Mouse (Mus musculus) CH12.LX (cell line): ENCODE data around the gene Gm37240. TPM values are rescaled to one million over a fixed set of nuclear protein-coding genes. Genes with fewer than 3 reads are reported as not detected.

Experiments
- DNase-seq: peaks from one replicate; pipeline ENCODE4 v3.0.0-alpha.2; 2013; ENCODE audit errors: extremely low read depth
- H3K27ac ChIP-seq: 2 replicates; pipeline ENCODE4 v1.5.1; 2012; ENCODE audit warnings: low read depth, mild to moderate bottlenecking, control low read depth, moderate library complexity; ENCODE audit not compliant: insufficient read depth
- H3K27me3 ChIP-seq: replicated peaks from 2 replicates; pipeline ENCODE3; 2012; ENCODE audit warnings: inconsistent platforms
- H3K36me3 ChIP-seq, 2 experiments: replicated peaks in 1 of 2; 2 replicates each; pipeline versions ENCODE3 to v1.6.1; 2012; ENCODE audit warnings: inconsistent platforms in 1 of 2, low read length in 1 of 2, mild to moderate bottlenecking in 1 of 2, mixed read lengths in 1 of 2, moderate library complexity in 1 of 2; ENCODE audit not compliant: control insufficient read depth in 1 of 2, insufficient read depth in 1 of 2
- H3K4me1 ChIP-seq, 2 experiments: 2 replicates each; pipeline ENCODE4 v1.6.1; 2012; ENCODE audit warnings: inconsistent platforms in 1 of 2, moderate library complexity in 1 of 2; ENCODE audit not compliant: insufficient read depth in 2 of 2, control insufficient read depth in 1 of 2
- H3K4me2 ChIP-seq: 2 replicates; pipeline ENCODE4 v1.6.1; 2012; ENCODE audit warnings: low read depth, mild to moderate bottlenecking, control low read depth; ENCODE audit not compliant: poor library complexity, insufficient read depth, severe bottlenecking
- H3K4me3 ChIP-seq, 3 experiments: fragments of 150-350 bp in 1 of 3; sonication (generic) in 1 of 3; replicated peaks in 1 of 3; 2 replicates each; pipeline versions ENCODE3 to v1.5.1; 2011 to 2012; ENCODE audit warnings: low read depth in 2 of 3, low read length in 2 of 3, mild to moderate bottlenecking in 2 of 3, moderate library complexity in 2 of 3, control low read depth in 1 of 3, improper control_type of control experiment in 1 of 3, inconsistent platforms in 1 of 3, mixed read lengths in 1 of 3; ENCODE audit not compliant: poor library complexity in 1 of 3
- H3K79me2 ChIP-seq: replicated peaks from 2 replicates; pipeline ENCODE4 v1.6.1; 2012; ENCODE audit warnings: mild to moderate bottlenecking, moderate library complexity; ENCODE audit not compliant: control insufficient read depth, poor library complexity, insufficient read depth, severe bottlenecking; ENCODE audit errors: extremely low read depth
- H3K9ac ChIP-seq: 2 replicates; pipeline ENCODE4 v1.6.1; 2012; ENCODE audit warnings: low read depth, mild to moderate bottlenecking, control low read depth, moderate library complexity; ENCODE audit not compliant: insufficient read depth
- H3K9me3 ChIP-seq: replicated peaks from 2 replicates; pipeline ENCODE3; 2012; ENCODE audit warnings: low read length, inconsistent platforms, mixed read lengths
- CHD1 ChIP-seq: IDR thresholded peaks from 2 replicates; pipeline ENCODE4 v1.6.1; 2012; ENCODE audit warnings: low read depth, low read length, improper control_type of control experiment, inconsistent platforms
- CTCF ChIP-seq, 2 experiments: IDR thresholded peaks in 1 of 2; conservative IDR thresholded peaks in 1 of 2; 2 replicates each; pipeline ENCODE4 v1.5.1; 2011 to 2012; ENCODE audit warnings: low read depth in 2 of 2, low read length in 2 of 2, improper control_type of control experiment in 1 of 2, inconsistent platforms in 1 of 2, mild to moderate bottlenecking in 1 of 2, moderate library complexity in 1 of 2
- ELF1 ChIP-seq: IDR thresholded peaks from 2 replicates; pipeline ENCODE4 v1.6.1; 2014; ENCODE audit warnings: low read depth, mild to moderate bottlenecking, inconsistent platforms, low read length, improper control_type of control experiment
- GABPA ChIP-seq: IDR thresholded peaks from 2 replicates; pipeline ENCODE4 v1.6.1; 2012; ENCODE audit warnings: low read depth, low read length, improper control_type of control experiment, inconsistent platforms; ENCODE audit not compliant: insufficient replicate concordance
- JUN ChIP-seq: IDR thresholded peaks from 2 replicates; pipeline ENCODE4 v1.6.1; 2011; ENCODE audit warnings: low read depth, mild to moderate bottlenecking, low read length, improper control_type of control experiment, moderate library complexity; ENCODE audit not compliant: insufficient read depth
- JUND ChIP-seq: conservative IDR thresholded peaks from 2 replicates; pipeline ENCODE4 v1.6.1; 2011; ENCODE audit warnings: low read depth, low read length, improper control_type of control experiment
- MAFK ChIP-seq: IDR thresholded peaks from 2 replicates; pipeline ENCODE4 v1.6.1; 2011; ENCODE audit warnings: low read length, improper control_type of control experiment; ENCODE audit not compliant: insufficient replicate concordance
- MAX ChIP-seq: IDR thresholded peaks from 2 replicates; pipeline ENCODE4 v1.6.1; 2011; ENCODE audit warnings: low read length, improper control_type of control experiment
- MAZ ChIP-seq: IDR thresholded peaks from 2 replicates; pipeline ENCODE4 v1.6.1; 2012; ENCODE audit warnings: low read depth, mild to moderate bottlenecking, inconsistent platforms, low read length, improper control_type of control experiment, moderate library complexity
- MEF2A ChIP-seq: IDR thresholded peaks from 2 replicates; pipeline ENCODE4 v1.6.1; 2014; ENCODE audit warnings: low read depth, mild to moderate bottlenecking, inconsistent platforms, low read length, improper control_type of control experiment, borderline replicate concordance
- MXI1 ChIP-seq: IDR thresholded peaks from 2 replicates; pipeline ENCODE4 v1.6.1; 2011; ENCODE audit warnings: mild to moderate bottlenecking, low read depth, low read length, improper control_type of control experiment
- NELFE ChIP-seq: IDR thresholded peaks from 2 replicates; pipeline ENCODE4 v1.6.1; 2011; ENCODE audit warnings: low read depth, low read length, improper control_type of control experiment
- POLR2A ChIP-seq: IDR thresholded peaks from 2 replicates; pipeline ENCODE4 v1.6.1; 2011; ENCODE audit warnings: low read depth, mild to moderate bottlenecking, improper control_type of control experiment, low read length
- SIN3A ChIP-seq: IDR thresholded peaks from 2 replicates; pipeline ENCODE4 v1.6.1; 2012; ENCODE audit warnings: low read length, improper control_type of control experiment, inconsistent platforms
- TBP ChIP-seq: conservative IDR thresholded peaks from 2 replicates; pipeline ENCODE4 v1.6.1; 2011; ENCODE audit warnings: low read depth, low read length, improper control_type of control experiment
- TCF12 ChIP-seq: IDR thresholded peaks from 2 replicates; pipeline ENCODE4 v1.6.1; 2014; ENCODE audit warnings: low read depth, mild to moderate bottlenecking, inconsistent platforms, low read length, improper control_type of control experiment
- UBTF ChIP-seq: IDR thresholded peaks from 2 replicates; pipeline ENCODE4 v1.6.1; 2012; ENCODE audit warnings: low read depth, mild to moderate bottlenecking, inconsistent platforms, low read length, improper control_type of control experiment, moderate library complexity
- ZKSCAN1 ChIP-seq: IDR thresholded peaks from 2 replicates; pipeline ENCODE4 v1.6.1; 2012; ENCODE audit warnings: low read depth, inconsistent platforms, low read length, improper control_type of control experiment, borderline replicate concordance
- ZMIZ1 ChIP-seq: IDR thresholded peaks from 2 replicates; pipeline ENCODE4 v1.6.1; 2012; ENCODE audit warnings: low read depth, mild to moderate bottlenecking, inconsistent platforms, low read length, improper control_type of control experiment
- ZNF384 ChIP-seq: IDR thresholded peaks from 2 replicates; pipeline ENCODE4 v1.6.1; 2012; ENCODE audit warnings: low read depth, low read length, improper control_type of control experiment, inconsistent platforms
- dilution Hi-C: fragments of 300-500 bp; cut with MboI; formaldehyde crosslinking; loops from 2 replicates; pipeline ENCODE4 v1.14.3; 2020; ENCODE audit warnings: low sequenced_read_pairs; ENCODE audit not compliant: extremely low pct_unique_long_range_greater_than_20kb, extremely low pct_ligation_motif_present
- in situ Hi-C: fragments of 300-500 bp; cut with MboI; formaldehyde crosslinking; loops from 3 replicates; pipeline ENCODE4 v1.14.3; 2019; ENCODE audit warnings: low sequenced_read_pairs, low pct_ligation_motif_present, low pct_unique_long_range_greater_than_20kb, mixed read lengths
- polyA plus RNA-seq: library from polyadenylated mRNA; unstranded; fragments of >175 nt; gene quantifications from 2 replicates; pipeline ENCODE4 v1.2.1, GENCODE M21; 2012; ENCODE audit warnings: low read depth; ENCODE audit not compliant: insufficient read length
- total RNA-seq, 2 experiments: library from RNA; depleted of rRNA; stranded (reverse); fragments of 300-350 nt in 1 of 2; fragments of >200 nt in 1 of 2; gene quantifications; 2 replicates each; pipeline ENCODE4 v1.2.3; 2012 to 2014

Gene Gm37240
- total and polyA plus RNA-seq, 3 experiments: 0.08 to 0.19 (median 0.14) TPM

DNA sequence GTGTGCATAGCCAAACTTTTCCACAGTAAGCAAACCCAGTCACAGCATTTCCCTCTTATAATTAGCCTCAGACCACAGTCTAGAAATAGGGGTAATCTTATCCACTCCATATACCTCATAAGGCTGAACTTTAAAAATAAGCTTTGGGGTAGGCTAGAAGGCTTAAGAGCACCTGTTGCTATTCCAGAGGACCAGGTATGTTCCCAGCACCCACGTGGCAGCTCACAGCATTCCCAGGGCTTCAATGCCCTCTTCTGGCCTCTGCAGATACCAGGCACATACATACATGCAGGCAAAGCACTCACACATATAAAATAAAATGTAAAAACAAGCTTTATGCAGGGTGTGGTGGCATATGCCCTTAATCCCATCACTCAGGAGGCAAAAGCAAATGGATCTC, 53.7 kb downstream of the Gm37240 start:
- in situ Hi-C loops: no loop called here
- no peak for DNase-seq
- Histone ChIP-seq H3K9me3 (no peaks in the 10 kb centered on the region), H3K4me2 (no peak overlapping the region), H3K27ac (no peak overlapping the region), H3K4me3 (no peak overlapping the region), H3K79me2 (no peaks in the 10 kb centered on the region), H3K4me1 (no peaks in the 10 kb centered on the region), H3K27me3 (no peaks in the 10 kb centered on the region), H3K9ac (no peak overlapping the region), H3K36me3 (no peaks in the 10 kb centered on the region)
- dilution Hi-C loops: no loop called here
- TF ChIP-seq SIN3A (no peak), ZKSCAN1 (no peak), UBTF (no peak), GABPA (no peak), NELFE (no peak), MAZ (no peak), ZNF384 (no peak), MAX (no peak), JUN (no peak), CTCF (conservative IDR thresholded peaks at IDR 0.05 in 1 of 2, IDR thresholded peaks at IDR 0.05 in 1 of 2; ENCODE audit: low read depth in 2 of 2, low read length in 2 of 2) (no peak), MAFK (no peak)

DNA sequence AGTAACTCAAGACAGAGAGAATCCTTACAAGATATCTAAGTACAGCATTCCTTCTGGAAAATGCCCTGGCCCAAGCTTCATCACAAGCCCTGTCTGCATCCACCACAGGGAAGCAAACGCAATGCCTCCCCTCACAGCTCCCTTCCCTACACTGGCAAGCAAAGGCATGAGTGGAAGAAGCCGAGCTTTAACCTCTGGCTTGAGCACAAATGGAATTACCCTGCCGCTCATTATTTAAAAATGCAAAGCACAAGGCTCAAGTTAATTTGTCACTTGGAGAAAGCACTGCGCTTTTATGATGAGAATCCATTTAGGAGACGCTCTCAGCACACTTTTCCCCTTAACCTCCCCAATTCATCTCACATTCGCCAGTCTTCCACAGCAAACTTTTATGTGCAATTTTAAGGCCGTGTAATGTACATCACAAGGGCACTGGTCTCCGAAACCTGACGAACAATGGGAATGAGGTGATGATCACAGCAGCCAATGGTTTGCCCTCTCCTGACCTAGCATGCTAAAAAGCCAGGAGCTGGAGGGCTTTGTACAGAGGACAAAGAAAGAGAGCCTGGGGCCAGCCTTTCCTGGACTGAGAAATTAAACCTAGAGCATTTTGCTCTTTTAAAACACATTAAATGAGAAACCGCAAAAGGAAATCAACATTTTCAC, 54.7 kb downstream of the Gm37240 start:
- DNase-seq: no peak
- Histone ChIP-seq H3K9me3 (no peaks in the 10 kb centered on the region), H3K27ac (no peak overlapping the region), H3K27me3 (no peaks in the 10 kb centered on the region), H3K4me2 (no peak overlapping the region), H3K79me2 (no peaks in the 10 kb centered on the region), H3K4me3 (no peak overlapping the region), H3K36me3 (no peaks in the 10 kb centered on the region), H3K9ac (no peak overlapping the region)
- in situ Hi-C loops: no loop called here
- no peak for TF ChIP-seq TBP
- no peak for TF ChIP-seq MAFK
- TF ChIP-seq ELF1: no peak
- TF ChIP-seq CHD1: no peak
- TF ChIP-seq, all 38 proteins: peak for 0
- no peaks in the 10 kb centered on the region for H3K4me1 ChIP-seq
- dilution Hi-C loops: no loop called here

DNA sequence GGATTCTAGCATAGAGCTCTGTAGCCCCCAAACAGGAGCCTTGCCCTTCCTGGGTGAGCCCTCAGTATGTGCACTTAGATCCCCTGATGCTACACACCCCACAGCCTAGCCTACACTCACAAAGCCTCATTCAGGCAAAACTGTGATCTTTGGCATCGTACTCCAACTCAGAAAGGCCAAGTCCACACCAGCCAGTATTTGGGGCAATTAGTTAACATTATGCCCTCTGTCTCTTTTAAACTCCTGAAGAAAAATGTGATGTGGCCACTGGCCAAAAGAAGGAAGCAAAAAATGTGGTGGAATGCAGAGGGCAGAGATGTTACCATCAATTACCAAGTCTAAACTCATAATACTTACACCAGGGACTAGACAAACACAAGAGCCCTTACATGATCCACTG, 55.5 kb downstream of the Gm37240 start:
- no peak overlapping the region for H3K4me3 ChIP-seq
- in situ Hi-C loops: no loop called here
- dilution Hi-C loops: no loop called here

More for the DNA sequence above, 55.5 kb downstream of the Gm37240 start:
- no peak overlapping the region for H3K9ac ChIP-seq
- no peaks in the 10 kb centered on the region for H3K9me3 ChIP-seq
- no peak overlapping the region for H3K4me2 ChIP-seq
- no peak for DNase-seq
- no peak for TF ChIP-seq ZMIZ1
- no peak for TF ChIP-seq TBP
- TF ChIP-seq TCF12: no peak
- no peak for TF ChIP-seq MXI1
- no peak for TF ChIP-seq POLR2A
- TF ChIP-seq MAFK: no peak
- TF ChIP-seq JUND: no peak
- no peak for TF ChIP-seq MEF2A
- no peaks in the 10 kb centered on the region for H3K27me3 ChIP-seq
- no peaks in the 10 kb centered on the region for H3K79me2 ChIP-seq
- H3K36me3 ChIP-seq: no peaks in the 10 kb centered on the region
- H3K27ac ChIP-seq: no peak overlapping the region
- H3K4me1 ChIP-seq: no peaks in the 10 kb centered on the region
